Mouse (Mus musculus) brown adipose tissue, adult 24 weeks (tissue): Measurements from ENCODE around the gene Defb45. TPM values are rescaled to one million over a fixed set of nuclear protein-coding genes. Genes with fewer than 3 reads are reported as not detected.

Experiments
- H3K27ac ChIP-seq: fragments of 200-500 bp; replicated peaks from 2 replicates; pipeline ENCODE4 v1.5.1; 2012; ENCODE audit warnings: low read depth, mild to moderate bottlenecking, low read length
- H3K4me1 ChIP-seq: fragments of 200-500 bp; 2 replicates; pipeline ENCODE4 v1.6.1; 2012; ENCODE audit warnings: low read length, mixed read lengths; ENCODE audit not compliant: control insufficient read depth, insufficient read depth, insufficient read length
- H3K4me3 ChIP-seq: fragments of 200-500 bp; 2 replicates; pipeline ENCODE4 v1.5.1; 2012; ENCODE audit warnings: low read depth, mild to moderate bottlenecking, low read length, moderate library complexity; ENCODE audit not compliant: insufficient read depth
- polyA plus RNA-seq: library from polyadenylated mRNA; stranded (reverse); fragments of >200 nt; gene quantifications from 2 replicates; pipeline ENCODE4 v1.2.4, GENCODE M21; 2012; ENCODE audit not compliant: missing spikeins, insufficient read depth, insufficient read length

The Defb45 gene
- polyA plus RNA-seq, 1 experiment = not detected

DNA sequence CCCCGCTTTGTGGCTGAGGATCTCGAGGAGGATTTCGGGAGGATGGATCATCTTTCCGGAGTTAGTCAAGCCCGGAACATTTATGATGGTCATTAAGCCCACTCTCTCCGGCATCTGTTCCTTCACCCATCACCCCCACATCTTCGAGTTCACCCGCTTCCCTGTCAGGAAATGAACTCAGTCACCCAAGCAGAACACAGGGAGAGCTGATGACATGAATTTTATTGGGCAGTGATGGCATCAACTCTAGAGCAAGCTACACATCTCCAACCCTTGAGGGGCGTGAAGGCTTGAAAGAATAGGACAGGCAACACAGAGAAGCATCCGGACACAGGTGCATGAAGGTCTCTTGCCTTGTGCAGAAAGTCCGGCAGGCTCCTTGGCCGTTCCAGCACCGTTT is 23.0 kb upstream of the Defb45 start:
- H3K27ac ChIP-seq = no peak overlapping the region
- no peak overlapping the region for H3K4me3 ChIP-seq
- no peaks in the 10 kb centered on the region for H3K4me1 ChIP-seq

DNA sequence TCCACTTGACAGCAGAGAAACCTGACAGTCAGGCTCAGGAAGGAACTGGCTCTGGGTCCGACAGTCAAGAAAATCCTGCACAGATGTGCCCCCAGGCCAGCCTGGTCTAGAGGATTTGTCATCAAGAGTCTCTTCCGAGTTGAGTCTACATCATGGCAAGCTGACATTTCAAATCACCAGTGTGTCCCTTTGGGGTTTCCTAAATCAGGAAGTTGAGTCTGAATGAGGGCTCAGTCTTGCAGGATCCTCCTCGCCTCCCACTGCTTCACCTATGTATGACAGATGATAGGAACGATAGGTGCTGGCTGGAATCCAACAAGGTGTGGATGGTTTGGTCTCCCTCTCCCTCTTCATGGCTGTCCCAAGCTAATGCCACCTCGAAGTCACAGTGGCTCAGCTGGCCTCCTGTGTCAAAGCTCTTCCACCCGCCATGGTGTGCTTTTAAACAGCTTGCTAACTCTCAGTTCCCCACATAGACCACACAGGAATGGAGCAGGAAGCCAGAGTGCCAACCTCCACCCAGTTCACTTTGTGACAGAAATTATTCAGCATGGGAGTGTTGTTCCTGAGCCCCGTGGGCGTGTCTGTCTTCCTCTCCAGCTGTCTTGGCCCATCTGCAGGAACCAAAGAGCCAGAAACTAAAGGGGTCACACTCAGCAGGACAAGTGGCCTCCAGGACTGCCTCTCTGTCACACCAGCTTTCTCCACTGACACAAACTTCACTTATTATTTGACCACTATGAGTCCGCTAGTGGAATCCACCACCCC is 21.4 kb upstream of the Defb45 start:
- Histone ChIP-seq H3K27ac (no peak overlapping the region; the same call in 1 of the 2 replicates), H3K4me1 (no peaks in the 10 kb centered on the region), H3K4me3 (no peak overlapping the region)

DNA sequence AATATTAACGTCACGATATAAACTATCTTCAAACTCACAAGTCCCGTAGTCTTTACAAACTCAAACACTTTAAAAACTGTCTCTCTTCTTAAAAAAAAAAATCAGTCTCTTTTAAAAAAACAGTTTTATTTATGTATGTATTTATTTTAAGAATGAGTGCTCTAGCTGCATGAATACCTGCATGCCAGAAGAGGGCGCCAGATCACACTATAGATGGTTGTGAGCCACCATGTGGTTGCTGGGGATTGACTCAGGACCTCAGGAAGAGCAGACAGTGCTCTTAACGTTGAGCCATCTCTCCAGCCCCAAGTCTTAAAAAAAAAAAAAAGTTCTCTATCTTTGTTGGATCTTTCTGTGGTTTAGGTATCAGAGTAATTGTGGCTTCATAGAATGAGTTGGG is 18.2 kb upstream of the Defb45 start:
- no peak overlapping the region for H3K27ac ChIP-seq
- H3K4me3 ChIP-seq = no peak overlapping the region
- H3K4me1 ChIP-seq = no peaks in the 10 kb centered on the region

DNA sequence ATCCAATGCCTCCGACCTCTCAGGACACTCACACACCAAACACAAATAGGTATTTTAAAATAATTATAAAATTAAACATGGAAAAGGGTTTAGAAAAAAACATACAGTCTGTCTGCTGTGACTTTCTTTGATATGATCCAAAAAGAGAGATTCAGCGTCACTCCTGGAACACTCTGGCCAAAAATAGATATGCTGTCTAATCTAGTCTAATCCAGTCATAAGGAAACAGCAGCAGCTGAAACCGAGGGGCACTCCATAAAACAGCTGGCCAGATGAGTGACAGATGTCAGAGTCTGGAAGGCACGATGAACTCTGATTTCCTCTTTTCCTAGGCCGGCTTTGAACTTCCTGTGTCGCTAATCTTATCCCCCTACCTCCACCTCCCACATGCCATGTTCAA is 17.3 kb upstream of the Defb45 start:
- no peaks in the 10 kb centered on the region for H3K4me1 ChIP-seq
- H3K27ac ChIP-seq = no peak overlapping the region
- no peak overlapping the region for H3K4me3 ChIP-seq

DNA sequence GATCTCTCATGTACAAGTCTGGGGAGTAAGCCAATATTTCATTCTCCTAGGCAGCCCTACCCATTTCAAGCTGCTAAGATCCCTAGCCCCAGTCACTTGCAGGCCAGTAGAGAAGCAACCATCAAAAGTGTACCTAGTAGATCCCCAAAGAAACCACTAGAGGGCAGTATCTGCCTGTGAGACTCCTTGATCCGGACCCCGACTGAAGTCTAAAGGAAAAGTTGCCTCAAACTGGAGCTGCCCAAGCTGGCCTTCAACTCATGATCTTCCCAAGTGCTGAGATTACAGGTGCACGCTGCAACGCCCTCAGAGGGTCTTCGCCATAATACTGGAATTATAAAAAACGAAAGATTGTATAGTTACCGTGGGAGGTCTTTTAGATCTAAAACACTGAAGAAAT is 16.4 kb upstream of the Defb45 start:
- no peak overlapping the region for H3K4me3 ChIP-seq
- no peak overlapping the region for H3K27ac ChIP-seq
- H3K4me1 ChIP-seq = no peaks in the 10 kb centered on the region

DNA sequence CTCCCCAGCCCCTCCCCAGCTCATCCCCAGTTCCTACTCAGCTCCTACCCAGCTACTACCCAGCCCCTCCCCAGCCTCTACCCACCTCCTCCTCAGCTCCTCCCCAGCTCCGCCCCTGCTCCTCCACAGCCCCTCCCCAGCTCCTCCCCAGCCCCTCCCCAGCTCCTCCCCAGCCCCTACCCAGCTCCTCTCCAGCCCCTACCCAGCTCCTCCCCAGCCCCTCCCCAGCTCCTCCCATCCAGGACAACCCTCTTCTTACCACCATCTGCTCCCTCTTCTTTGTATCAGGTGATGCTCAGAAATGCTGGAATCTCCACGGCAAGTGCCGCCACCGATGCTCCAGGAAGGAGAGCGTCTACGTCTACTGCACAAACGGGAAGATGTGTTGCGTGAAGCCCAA is 13.0 kb upstream of the Defb45 start:
- H3K4me3 ChIP-seq = no peak overlapping the region
- no peak overlapping the region for H3K27ac ChIP-seq
- no peaks in the 10 kb centered on the region for H3K4me1 ChIP-seq

DNA sequence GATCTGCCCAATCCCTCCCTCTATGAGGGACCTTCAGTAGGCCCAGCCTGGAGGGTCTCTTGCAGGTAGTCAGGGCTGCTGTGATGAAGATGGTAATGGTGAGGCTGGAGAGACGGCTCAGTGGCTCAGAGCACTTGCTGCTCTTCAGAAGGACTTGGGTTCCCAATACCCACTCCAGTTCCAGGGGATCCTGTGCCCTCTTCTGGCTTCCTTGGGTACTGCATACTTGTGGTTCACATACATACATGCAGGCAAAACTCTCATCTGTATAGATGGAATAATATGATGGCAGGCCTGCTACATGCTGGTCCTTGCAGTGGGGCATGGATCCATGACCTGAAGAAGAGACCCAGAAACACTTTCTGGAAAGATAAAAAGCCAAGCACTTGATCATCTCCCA is 9.5 kb upstream of the Defb45 start:
- Histone ChIP-seq H3K4me1 (no peaks in the 10 kb centered on the region), H3K27ac (no peak overlapping the region), H3K4me3 (no peak overlapping the region)

DNA sequence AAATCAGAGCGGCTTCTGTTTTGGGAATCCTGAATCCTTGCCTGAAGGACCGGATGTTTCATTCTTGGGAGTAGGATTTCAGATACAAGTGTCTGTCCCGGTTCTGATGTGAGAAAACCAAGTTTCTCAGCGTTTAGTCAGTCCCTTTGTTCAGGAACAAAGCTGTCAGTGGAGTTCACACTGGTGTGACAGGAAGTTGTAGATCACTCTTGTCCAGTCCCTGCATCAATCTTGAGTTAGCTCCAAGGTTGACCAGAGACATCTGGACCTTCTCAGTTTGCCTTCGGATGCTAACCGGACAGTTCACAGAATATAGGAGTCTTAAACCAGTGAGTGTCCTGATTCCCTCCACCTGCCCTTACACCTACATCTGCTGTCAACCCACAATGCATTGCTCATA is 8.5 kb upstream of the Defb45 start:
- H3K4me3 ChIP-seq = no peak overlapping the region
- no peaks in the 10 kb centered on the region for H3K4me1 ChIP-seq
- H3K27ac ChIP-seq = no peak overlapping the region

DNA sequence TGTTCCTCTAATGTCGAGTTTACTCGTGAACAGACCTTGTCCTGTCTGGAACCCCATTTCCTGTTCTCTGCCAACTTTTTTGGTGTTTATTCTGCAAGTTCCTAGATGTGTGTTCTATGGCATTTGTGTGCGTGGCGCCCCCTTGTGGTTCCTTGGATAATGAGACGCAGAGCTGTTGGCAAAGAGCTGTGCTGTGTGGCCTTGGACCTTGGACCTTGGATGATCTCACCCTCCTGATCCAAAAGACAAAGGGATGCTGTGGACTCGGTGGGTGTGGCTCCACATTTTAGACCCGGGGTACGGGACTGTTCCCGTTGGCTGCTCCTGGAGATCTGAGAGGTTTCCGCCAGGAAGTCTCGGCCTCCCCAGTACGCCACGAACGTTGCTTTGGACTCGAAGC is 4.9 kb upstream of the Defb45 start, which contains the start of gene Defb36:
Gene Defb36 (plus strand): TSS at position 271 of the 400 bp plus-strand sequence.
- H3K4me3 ChIP-seq = no peak within 1 kb of the TSS
- no peak within 1 kb of the TSS for H3K27ac ChIP-seq
- H3K4me1 ChIP-seq = no peaks in the 10 kb centered on the region

DNA sequence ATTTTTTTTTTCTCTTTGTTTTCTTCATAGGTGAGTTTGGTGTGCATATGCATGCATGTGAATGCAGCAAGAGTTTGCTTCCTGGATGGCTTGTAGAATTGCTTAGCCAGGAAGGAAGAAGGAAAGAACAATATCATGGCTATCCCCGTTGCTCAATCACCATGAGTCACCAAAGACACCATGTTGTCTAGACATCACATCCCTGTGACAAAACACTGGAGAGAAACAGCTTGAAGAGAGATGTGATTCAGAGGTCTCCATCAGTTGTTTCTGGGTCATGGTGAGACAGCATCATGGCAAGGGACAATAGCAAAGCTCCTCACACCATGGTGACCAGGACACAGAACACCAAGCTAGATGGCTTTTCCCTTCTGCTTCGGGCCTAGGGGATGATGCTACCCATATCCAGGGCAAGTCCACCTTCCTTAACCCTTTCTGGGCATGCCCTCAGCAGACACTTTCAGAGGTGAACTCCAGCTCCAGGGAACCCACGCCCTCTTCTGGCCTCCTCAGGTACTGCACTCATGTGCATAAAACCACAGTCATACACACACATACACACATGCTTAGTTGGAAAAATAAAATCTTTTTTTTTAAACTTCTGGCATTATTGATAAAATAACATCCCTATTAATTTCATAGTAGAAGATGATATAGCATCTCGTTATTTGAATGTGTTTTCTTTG is 2.2 kb upstream of the Defb45 start:
- no peak overlapping the region for H3K27ac ChIP-seq
- H3K4me1 ChIP-seq = no peaks in the 10 kb centered on the region
- H3K4me3 ChIP-seq = no peak overlapping the region

DNA sequence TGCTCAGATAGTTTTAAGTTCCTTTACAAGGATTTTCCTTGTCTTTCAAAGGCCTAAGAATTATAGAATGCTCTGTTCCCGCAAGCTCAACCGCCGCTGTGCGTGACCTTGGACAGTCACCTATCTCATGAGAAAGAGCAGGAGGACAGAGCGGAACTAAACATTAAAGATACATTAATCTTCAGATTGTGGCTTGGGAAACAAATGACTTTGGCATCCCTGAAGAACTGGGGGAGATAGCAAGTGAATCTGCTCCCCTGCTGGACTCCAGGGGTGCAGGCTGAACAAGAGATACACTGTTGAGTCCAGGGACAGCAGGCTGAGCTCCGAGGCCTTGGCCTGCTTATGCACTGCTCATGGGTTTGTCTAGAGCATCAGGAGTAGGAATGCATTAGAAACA is 877 bp upstream of the Defb45 start:
- Histone ChIP-seq H3K4me1 (no peaks in the 10 kb centered on the region), H3K27ac (no peak overlapping the region), H3K4me3 (no peak overlapping the region)

DNA sequence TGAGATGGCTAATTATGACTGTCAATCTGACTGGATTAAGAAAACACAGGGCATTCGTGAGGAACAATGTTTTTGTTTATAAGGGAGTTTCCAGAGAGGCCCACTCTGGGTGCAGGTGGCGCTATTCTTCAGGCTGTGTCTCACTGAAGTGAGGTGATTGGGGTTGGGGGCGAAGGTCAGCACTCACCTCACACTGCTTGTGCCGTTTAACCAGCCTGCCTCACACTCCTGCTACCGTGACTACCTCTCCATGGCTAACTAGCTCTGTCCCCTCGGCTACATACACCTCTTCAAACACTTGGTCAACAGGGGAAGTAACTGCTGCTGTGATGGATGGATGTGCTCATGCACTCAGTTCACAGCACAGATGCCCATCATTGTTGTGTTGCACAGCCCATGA is 10.2 kb downstream of the Defb45 start:
- H3K27ac ChIP-seq = no peak overlapping the region
- H3K4me3 ChIP-seq = no peak overlapping the region

DNA sequence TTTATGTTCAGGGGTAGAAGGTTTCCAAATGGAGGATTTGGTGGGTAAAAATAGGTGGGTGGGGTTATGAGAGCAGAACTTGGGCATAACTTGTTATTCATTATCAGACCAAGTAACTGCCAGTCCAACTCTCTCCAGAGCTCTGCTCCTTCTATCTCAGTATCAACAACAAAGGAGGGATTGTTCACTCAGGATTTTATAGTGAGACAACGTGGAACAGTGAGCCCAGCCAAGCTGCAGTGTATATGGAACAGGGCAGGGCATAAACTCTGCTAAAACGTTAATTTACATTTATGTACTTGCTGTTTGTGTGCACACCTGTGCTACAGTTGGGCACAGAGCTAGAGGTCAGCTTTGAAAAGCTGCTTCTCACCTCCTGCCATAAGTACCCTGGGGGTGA is 10.7 kb downstream of the Defb45 start:
- Histone ChIP-seq H3K4me3 (no peak overlapping the region), H3K4me1 (no peaks in the 10 kb centered on the region), H3K27ac (no peak overlapping the region)

More for the DNA sequence above, 10.2 kb downstream of the Defb45 start:
- no peaks in the 10 kb centered on the region for H3K4me1 ChIP-seq

DNA sequence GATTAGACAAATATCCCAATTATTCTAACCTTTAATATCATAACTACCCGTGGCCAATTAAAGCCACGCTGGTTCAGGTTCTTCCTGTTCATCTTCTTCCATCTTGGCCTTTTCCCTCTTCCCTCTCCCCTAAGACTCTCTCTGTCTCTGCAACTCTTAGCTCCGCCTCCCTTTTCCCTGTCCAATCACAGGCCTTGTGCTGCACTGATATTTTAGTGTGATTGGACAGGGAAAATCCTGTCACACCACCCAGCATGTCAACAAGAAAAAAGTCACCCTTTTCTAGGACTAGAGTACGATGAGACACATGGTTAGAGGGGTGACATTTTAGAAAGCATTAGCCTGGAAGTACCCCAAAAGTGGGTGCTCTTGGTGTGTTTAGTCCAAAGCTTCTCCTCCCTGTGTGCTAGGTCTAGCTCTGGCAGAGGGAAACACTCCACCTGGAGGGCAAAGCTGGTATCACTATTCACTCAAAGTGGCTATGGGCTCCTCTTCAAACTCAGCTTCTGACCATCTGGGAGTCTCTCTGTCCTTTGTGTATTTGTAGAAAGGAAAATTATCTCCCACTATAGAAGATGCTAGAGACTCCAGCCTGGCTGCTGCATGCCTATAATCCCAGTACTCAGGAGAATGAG is 12.2 kb downstream of the Defb45 start:
- Histone ChIP-seq H3K4me1 (no peaks in the 10 kb centered on the region), H3K27ac (no peak overlapping the region), H3K4me3 (no peak overlapping the region)

DNA sequence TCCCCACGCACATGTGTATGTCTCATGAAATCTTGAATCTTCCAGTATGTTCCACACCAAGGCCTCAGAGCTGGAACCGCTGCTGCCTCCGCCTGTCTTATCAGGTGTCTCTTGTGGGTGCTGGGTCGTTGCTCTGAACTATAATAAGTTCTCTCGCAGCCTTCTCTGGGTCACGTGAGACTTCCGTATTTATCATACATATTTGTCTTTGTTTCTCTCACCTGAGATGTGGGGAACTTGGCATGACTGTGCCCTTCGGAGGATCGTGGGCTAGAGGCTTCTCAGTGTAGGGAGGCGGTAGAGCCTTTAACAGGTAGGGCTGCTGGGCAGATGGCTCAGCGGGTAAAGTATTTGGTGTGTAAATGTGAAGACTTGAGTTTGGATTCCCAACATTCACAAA is 18.6 kb downstream of the Defb45 start:
- H3K27ac ChIP-seq = no peak overlapping the region
- no peak overlapping the region for H3K4me3 ChIP-seq
- no peaks in the 10 kb centered on the region for H3K4me1 ChIP-seq

DNA sequence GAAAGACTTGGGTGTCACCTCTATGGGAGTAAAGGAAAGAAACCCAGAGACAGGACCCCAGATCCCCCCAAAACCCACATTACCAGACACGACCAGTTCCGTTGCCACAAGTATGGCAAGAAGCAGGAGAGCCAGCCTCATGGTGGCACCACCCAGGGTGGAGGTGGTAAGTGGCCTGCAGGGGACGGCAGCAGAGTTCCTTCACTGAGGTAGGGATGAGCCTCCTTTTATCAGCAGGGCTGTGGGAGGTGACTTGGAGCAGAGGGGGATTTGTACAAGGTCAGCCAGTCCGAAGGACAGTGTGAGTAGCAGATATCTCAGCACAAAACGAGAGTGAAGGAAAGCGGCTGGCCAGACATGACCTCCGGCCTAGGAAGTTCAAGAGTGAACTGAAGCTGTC is 19.1 kb downstream of the Defb45 start, which contains the start of gene Defb19:
Gene Defb19 (minus strand): TSS at position 206 of the 400 bp plus-strand sequence.
- Histone ChIP-seq H3K27ac (no peak within 1 kb of the TSS), H3K4me1 (no peaks in the 10 kb centered on the region), H3K4me3 (no peak within 1 kb of the TSS)
